Mouse (Mus musculus): ENCODE results near the gene Tmem94.

GRCm38 (mm10) chr11:115812095-115812494 lies 46.9 kb downstream of the Tmem94 start:
- TF ChIP-seq EP300 (IDR thresholded peaks at IDR 0.05; ENCODE audit: low read length) (no peak), RCOR1 (conservative IDR thresholded peaks at IDR 0.05; ENCODE audit: low read depth, low read length) (no peak), SMC3 (IDR thresholded peaks at IDR 0.05; ENCODE audit: low read depth, low read length) (no peak), USF2 (conservative IDR thresholded peaks at IDR 0.05; ENCODE audit: low read depth, low read length) (no peak), JUN (IDR thresholded peaks at IDR 0.05; ENCODE audit: insufficient read depth, low read depth, low read length) (no peak), POLR2AphosphoS2 (IDR thresholded peaks at IDR 0.05; ENCODE audit: low read depth, low read length) (no peak), NELFE (IDR thresholded peaks at IDR 0.05; ENCODE audit: low read depth, low read length) (no peak), MAFK (IDR thresholded peaks at IDR 0.05; ENCODE audit: insufficient replicate concordance, low read length) (no peak)
